Mouse (Mus musculus) myocyte (in vitro differentiated cells): ENCODE measurements around the gene Ces1d.

Experiments
- CEBPB ChIP-seq: IDR thresholded peaks from 2 replicates; pipeline ENCODE4 v1.6.1; 2011; ENCODE audit warnings: mild to moderate bottlenecking, moderate library complexity; ENCODE audit not compliant: poor library complexity, insufficient read depth, severe bottlenecking
- E2F4 ChIP-seq: IDR thresholded peaks from one replicate; pipeline ENCODE4 v1.6.1; 2011; ENCODE audit warnings: mild to moderate bottlenecking, control low read depth, moderate library complexity; ENCODE audit not compliant: insufficient read depth
- MAX ChIP-seq: IDR thresholded peaks from one replicate; pipeline ENCODE4 v1.6.1; 2011; ENCODE audit warnings: low read depth, mild to moderate bottlenecking, control low read depth
- MYOG ChIP-seq, 3 experiments: IDR thresholded peaks; one replicate each; pipeline ENCODE4 v1.6.1; 2011; ENCODE audit warnings: control low read depth in 2 of 3, low read depth in 2 of 3, mild to moderate bottlenecking in 2 of 3; ENCODE audit not compliant: insufficient read length in 2 of 3, control insufficient read depth in 1 of 3, insufficient read depth in 1 of 3
- POLR2A ChIP-seq: IDR thresholded peaks from one replicate; pipeline ENCODE4 v1.6.1; 2011; ENCODE audit warnings: low read depth, mild to moderate bottlenecking, control low read depth, moderate library complexity; ENCODE audit not compliant: insufficient read length
- POLR2AphosphoS2 ChIP-seq: IDR thresholded peaks from one replicate; pipeline ENCODE4 v1.6.1; 2011; ENCODE audit warnings: low read depth, control low read depth; ENCODE audit not compliant: insufficient read length
- REST ChIP-seq: IDR thresholded peaks from one replicate; pipeline ENCODE4 v1.6.1; 2011; ENCODE audit warnings: mild to moderate bottlenecking, control low read depth, moderate library complexity; ENCODE audit not compliant: insufficient read depth, insufficient read length
- TCF12 ChIP-seq: IDR thresholded peaks from one replicate; pipeline ENCODE4 v1.6.1; 2011; ENCODE audit warnings: mild to moderate bottlenecking, control low read depth; ENCODE audit not compliant: poor library complexity, insufficient read depth, severe bottlenecking
- TCF3 ChIP-seq: IDR thresholded peaks from one replicate; pipeline ENCODE4 v1.6.1; 2011; ENCODE audit warnings: low read depth, control low read depth; ENCODE audit not compliant: insufficient read length
- USF1 ChIP-seq: IDR thresholded peaks from one replicate; pipeline ENCODE4 v1.6.1; 2011; ENCODE audit warnings: low read depth, mild to moderate bottlenecking, control low read depth, moderate library complexity

GRCm38 (mm10) chr8:93131233-93131980 is 66.2 kb downstream of the Ces1d start, which contains the start of gene Ces1c:
- TF ChIP-seq MAX = no peak
- no peak for TF ChIP-seq POLR2A
- no peak for TF ChIP-seq USF1
- no peak for TF ChIP-seq CEBPB
- no peak for TF ChIP-seq POLR2AphosphoS2
- TF ChIP-seq TCF3 = no peak
- TF ChIP-seq TCF12 = no peak
- TF ChIP-seq E2F4 = no peak
- no peak for TF ChIP-seq MYOG (IDR thresholded peaks at IDR 0.05; ENCODE audit: control insufficient read depth in 1 of 3, insufficient read depth in 1 of 3, insufficient read length in 2 of 3, low read depth in 2 of 3)
- no peak for TF ChIP-seq REST
